Comparison of ENCODE assay signal across 11 mouse cellular contexts in the genomic region with DNA sequence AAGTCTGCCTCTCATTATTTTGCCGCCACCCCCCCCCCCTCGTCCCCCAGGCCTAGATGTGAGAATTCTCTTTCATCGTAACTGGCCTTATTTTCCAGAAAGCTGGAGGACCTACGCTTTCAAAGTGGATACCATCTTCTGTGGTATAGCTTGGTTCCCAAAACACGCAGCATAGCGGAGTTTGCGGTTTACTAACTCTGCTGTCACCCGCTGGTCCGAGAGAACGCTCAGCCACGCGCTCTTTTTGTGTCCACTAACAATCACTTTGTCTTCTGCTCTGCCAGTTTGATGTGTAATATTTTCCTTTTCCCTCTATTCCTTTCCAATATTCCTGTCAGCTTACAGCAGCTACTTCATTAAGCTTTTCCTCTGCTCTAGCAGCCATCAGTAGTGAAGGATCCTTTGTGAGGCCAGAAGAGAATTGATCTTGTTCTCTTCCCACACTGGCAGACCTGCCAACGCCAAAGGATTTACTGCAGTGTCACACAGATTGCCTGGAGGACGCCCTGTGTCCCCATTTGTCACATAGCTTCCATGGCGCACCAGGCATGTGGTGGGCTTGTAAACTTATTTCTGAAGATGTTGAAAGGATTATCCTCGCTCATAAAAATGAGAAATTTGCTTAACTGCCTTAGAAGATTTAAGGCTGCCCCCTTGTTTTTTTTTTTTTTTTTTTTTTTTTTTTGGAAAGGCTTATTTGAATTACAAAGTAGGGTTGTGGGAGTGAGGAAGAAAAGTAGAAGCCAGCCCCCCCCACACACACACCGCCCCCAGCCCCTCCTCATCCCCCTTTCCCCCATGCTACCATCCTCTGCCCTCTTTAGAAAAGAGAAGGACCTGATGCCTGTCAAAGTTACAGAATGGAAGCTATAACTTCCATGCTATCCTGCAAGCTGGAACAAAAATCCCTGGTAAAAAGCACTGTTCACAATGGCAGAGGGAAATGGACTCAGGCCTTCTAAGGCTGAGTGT. TPM values are rescaled to one million over a fixed set of nuclear protein-coding genes. Genes with fewer than 3 reads are reported as not detected.
DNase-seq lines count a peak whose midpoint lies in the region; ATAC-seq lines count a peak whose summit lies in the region.
"Had no signal": no experiment of that assay in that cellular context is flagged by ENCODE, and none has a peak within 500 bp of the region (broad histone marks: within the 10 kb centered on the region; RNA-seq: fewer than 3 reads in every experiment).

No protein-coding gene starts in this region.

- H3K4me2 ChIP-seq in heart, embryonic 16.5 days (ENCODE audit: low read depth, low read length): peak overlapping the region; percentile 34
- peak overlapping the region; percentile 5; the same call in 1 of the 2 replicates for H3K4me2 ChIP-seq in embryonic facial prominence, embryonic 11.5 days (ENCODE audit: low read depth, low read length)
- peak overlapping the region; percentile 45 for H3K4me2 ChIP-seq in hindbrain, embryonic 16.5 days (ENCODE audit: low read length)
- H3K4me2 ChIP-seq in neural tube, embryonic 12.5 days (replicated peaks): peak overlapping the region; percentile 57

- H3K27me3 ChIP-seq in heart, embryonic 16.5 days (ENCODE audit: control insufficient read depth, insufficient read depth, low read length): peaks cover 2% of the 10 kb centered on the region; the same call in 1 of the 2 replicates
- no peaks in the 10 kb centered on the region for H3K27me3 ChIP-seq in embryonic facial prominence, embryonic 11.5 days (ENCODE audit: control insufficient read depth, insufficient read depth, low read length)
- H3K27me3 ChIP-seq in hindbrain, embryonic 16.5 days (replicated peaks; ENCODE audit: control insufficient read depth, insufficient read depth, low read length): no peaks in the 10 kb centered on the region; the same call in none of the 2 replicates
- peaks cover 43% of the 10 kb centered on the region for H3K27me3 ChIP-seq in neural tube, embryonic 12.5 days (replicated peaks)

- no peak overlapping the region for H3K27ac ChIP-seq in heart, embryonic 16.5 days (ENCODE audit: low read length)
- H3K27ac ChIP-seq in embryonic facial prominence, embryonic 11.5 days (replicated peaks; ENCODE audit: low read depth, low read length): no peak overlapping the region
- H3K27ac ChIP-seq in hindbrain, embryonic 16.5 days (ENCODE audit: low read depth, low read length): no peak overlapping the region
- no peak overlapping the region for H3K27ac ChIP-seq in neural tube, embryonic 12.5 days

- intact Hi-C loops in heart, postnatal 36 days (cut with DNase I): no loop called here

- H3K36me3 ChIP-seq in heart, embryonic 16.5 days (ENCODE audit: control insufficient read depth, insufficient read depth): no peaks in the 10 kb centered on the region
- no peaks in the 10 kb centered on the region for H3K36me3 ChIP-seq in embryonic facial prominence, embryonic 11.5 days (replicated peaks; ENCODE audit: control insufficient read depth, insufficient read depth, low read depth, low read length)
- no peaks in the 10 kb centered on the region for H3K36me3 ChIP-seq in hindbrain, embryonic 16.5 days (ENCODE audit: control insufficient read depth, insufficient read depth, low read length)
- no peaks in the 10 kb centered on the region for H3K36me3 ChIP-seq in neural tube, embryonic 12.5 days

- no peak overlapping the region for H3K9ac ChIP-seq in heart, embryonic 16.5 days (ENCODE audit: low read length)
- no peak overlapping the region for H3K9ac ChIP-seq in embryonic facial prominence, embryonic 11.5 days (replicated peaks; ENCODE audit: low read length)
- no peak overlapping the region for H3K9ac ChIP-seq in hindbrain, embryonic 16.5 days (ENCODE audit: low read depth, low read length)
- no peak overlapping the region; the same call in 1 of the 2 replicates for H3K9ac ChIP-seq in neural tube, embryonic 12.5 days

- 53% methylated on average over 17 of the region's 17 CpGs for WGBS in heart, embryonic 16.5 days
- 48% methylated on average over 17 of the region's 17 CpGs for WGBS in embryonic facial prominence, embryonic 11.5 days
- 19% methylated on average over 17 of the region's 17 CpGs for WGBS in hindbrain, embryonic 16.5 days
- 15% methylated on average over 17 of the region's 17 CpGs for WGBS in neural tube, embryonic 12.5 days

- no peak overlapping the region for H3K4me3 ChIP-seq in heart, embryonic 16.5 days (ENCODE audit: low read length)
- no peak overlapping the region for H3K4me3 ChIP-seq in embryonic facial prominence, embryonic 11.5 days (ENCODE audit: low read depth, low read length)
- H3K4me3 ChIP-seq in hindbrain, embryonic 16.5 days (ENCODE audit: low read length): peak overlapping the region; percentile 3; the same call in 1 of the 2 replicates
- H3K4me3 ChIP-seq in neural tube, embryonic 12.5 days: peak overlapping the region; percentile 13; the same call in 1 of the 2 replicates

- H3K4me1 ChIP-seq in heart, embryonic 16.5 days (ENCODE audit: control insufficient read depth, insufficient read depth, low read length): no peaks in the 10 kb centered on the region
- H3K4me1 ChIP-seq in embryonic facial prominence, embryonic 11.5 days (ENCODE audit: control insufficient read depth, insufficient read depth, low read length): no peaks in the 10 kb centered on the region
- peaks cover 25% of the 10 kb centered on the region for H3K4me1 ChIP-seq in hindbrain, embryonic 16.5 days (ENCODE audit: control insufficient read depth, insufficient read depth, low read depth, low read length)
- peaks cover 44% of the 10 kb centered on the region for H3K4me1 ChIP-seq in neural tube, embryonic 12.5 days

- DNase-seq in heart, postnatal 36 days: no peak
- no peak for DNase-seq in embryonic facial prominence, embryonic 11.5 days (ENCODE audit: low spot score)
- no peak for DNase-seq in right cerebral cortex, postnatal 25 days
- DNase-seq in adrenal gland, adult (ENCODE audit: inconsistent age in 2 of 2, low spot score in 1 of 2): no peak
- no peak for DNase-seq in urinary bladder, adult 18-20 months (ENCODE audit: low spot score in 2 of 2)
- DNase-seq: cerebellum, adult 9-11 months; gastrocnemius, postnatal 25 days had no signal

- no peaks in the 10 kb centered on the region for H3K9me3 ChIP-seq in heart, embryonic 16.5 days (replicated peaks; ENCODE audit: control insufficient read depth, low read length)
- no peaks in the 10 kb centered on the region for H3K9me3 ChIP-seq in embryonic facial prominence, embryonic 11.5 days (replicated peaks; ENCODE audit: control insufficient read depth, low read length)
- H3K9me3 ChIP-seq in hindbrain, embryonic 16.5 days (ENCODE audit: control insufficient read depth, low read length): no peaks in the 10 kb centered on the region
- no peaks in the 10 kb centered on the region for H3K9me3 ChIP-seq in neural tube, embryonic 12.5 days

- no peak for ATAC-seq in heart, embryonic 16.5 days (replicated peaks; ENCODE audit: extremely low read depth, insufficient read depth, low FRiP score)
- no peak for ATAC-seq in embryonic facial prominence, embryonic 11.5 days (replicated peaks; ENCODE audit: insufficient number of reproducible peaks, low FRiP score, low TSS enrichment, low read depth)
- peak; percentile 22; the same call in 1 of the 2 replicates for ATAC-seq in hindbrain, embryonic 16.5 days
- ATAC-seq in neural tube, embryonic 12.5 days (ENCODE audit: low FRiP score, low read depth): peak; percentile 52
- ATAC-seq: activated CD4-positive, CD25-positive, alpha-beta regulatory T cell, adult 4 months had no signal

RNA-seq across cellular contexts. Expression of gene Cdca7l, which starts 4.6 kb away (rescaled TPM):
- polyA plus RNA-seq in heart, embryonic 16.5 days (2015; fragmentation: Nextera tagmentation; extraction: Ambion mirVana): 14.9 and 17.4 TPM in 2 replicates
- under 1 TPM; 0.17 to 0.30 TPM for total RNA-seq in heart, postnatal 36 days (2021)
- 46.0 and 47.1 TPM in 2 replicates for polyA plus RNA-seq in embryonic facial prominence, embryonic 11.5 days (2014; fragmentation: Nextera tagmentation; extraction: Ambion mirVana)
- 5.3 and 7.3 TPM in 2 replicates for polyA plus RNA-seq in hindbrain, embryonic 16.5 days (2015; fragmentation: Nextera tagmentation; extraction: Ambion mirVana)
- 9.3 and 12.9 TPM in 2 replicates for polyA plus RNA-seq in neural tube, embryonic 12.5 days (2016; fragmentation: Nextera tagmentation; extraction: Ambion mirVana)

Comparison
In these comparisons a context has a peak if more than half of its experiments do, and no peak if none do; other contexts are left out.
1. ATAC-seq: peak in hindbrain, embryonic 16.5 days (single experiment) and neural tube, embryonic 12.5 days (single experiment); none in heart, embryonic 16.5 days (single experiment) and embryonic facial prominence, embryonic 11.5 days (single experiment).
2. H3K4me2 ChIP-seq: peak in every context shown above with its lines; median percentile 57 in neural tube, embryonic 12.5 days; 45 in hindbrain, embryonic 16.5 days; 34 in heart, embryonic 16.5 days; 5 in embryonic facial prominence, embryonic 11.5 days.
3. H3K4me3 ChIP-seq: peak in hindbrain, embryonic 16.5 days (single experiment) and neural tube, embryonic 12.5 days (single experiment); none in heart, embryonic 16.5 days (single experiment) and embryonic facial prominence, embryonic 11.5 days (single experiment).